Comparison of ENCODE assay signal across 8 mouse cellular contexts in genomic region chr7:141433517-141434400, GRCm38 (mm10). TPM values are rescaled to one million over a fixed set of nuclear protein-coding genes. Genes with fewer than 3 reads are reported as not detected.
DNase-seq lines count a peak whose midpoint lies in the region; ATAC-seq and TF ChIP-seq lines count a peak whose summit lies in the region.

No protein-coding gene starts in this region.

- peak overlapping the region; percentile 72 for H3K9ac ChIP-seq in limb, embryonic 13.5 days
- peak overlapping the region; percentile 74 for H3K9ac ChIP-seq in stomach, embryonic 16.5 days (ENCODE audit: low read length)

- peak; percentile 83 for DNase-seq in cerebellum, adult 11-12 months
- no peak for DNase-seq in thymus, adult 2 months
- DNase-seq in thymus, adult 18-20 months: no peak
- no peak for DNase-seq in adipocyte (ENCODE audit: low spot score)
- DNase-seq in left cerebral cortex, adult 9 months (ENCODE audit: low spot score in 2 of 2): no peak

- no peak for ATAC-seq in cerebellum, adult (ENCODE audit: insufficient number of reproducible peaks, low FRiP score, low TSS enrichment)
- ATAC-seq in limb, embryonic 13.5 days (ENCODE audit: low FRiP score, low read depth): no peak
- ATAC-seq in stomach, embryonic 16.5 days (ENCODE audit: insufficient read depth, low FRiP score): no peak

- H3K4me3 ChIP-seq in thymus, adult 2 months (ENCODE audit: control insufficient read depth, insufficient read depth, low read length): peak overlapping the region; percentile 44; the same call in 1 of the 2 replicates
- H3K4me3 ChIP-seq in limb, embryonic 13.5 days: peak overlapping the region; percentile 55
- H3K4me3 ChIP-seq in stomach, embryonic 16.5 days (replicated peaks; ENCODE audit: low read length): peak overlapping the region; percentile 54

- no peak for TF ChIP-seq POLR2A in thymus, adult 2 months (IDR thresholded peaks at IDR 0.05; ENCODE audit: control insufficient read depth, extremely low read depth, insufficient read depth, low read length, poor library complexity)

- no peaks in the 10 kb centered on the region for H3K9me3 ChIP-seq in limb, embryonic 13.5 days
- H3K9me3 ChIP-seq in stomach, embryonic 16.5 days (replicated peaks; ENCODE audit: control insufficient read depth, low read length): no peaks in the 10 kb centered on the region

- H3K27me3 ChIP-seq in thymus, adult 2 months (ENCODE audit: control insufficient read depth, insufficient read depth, low read length): no peaks in the 10 kb centered on the region
- no peaks in the 10 kb centered on the region for H3K27me3 ChIP-seq in limb, embryonic 13.5 days
- H3K27me3 ChIP-seq in stomach, embryonic 16.5 days (ENCODE audit: control insufficient read depth, insufficient read depth, low read length): no peaks in the 10 kb centered on the region

- 93% methylated on average over 15 of the region's 15 CpGs for WGBS in thymus, adult 2 months
- WGBS in limb, embryonic 13.5 days: 72% methylated on average over 15 of the region's 15 CpGs
- 68% methylated on average over 15 of the region's 15 CpGs for whole genome bisulfite sequencing in stomach, embryonic 16.5 days

- peak overlapping the region; percentile 90 for H3K4me2 ChIP-seq in limb, embryonic 13.5 days (replicated peaks)
- peak overlapping the region; percentile 67 for H3K4me2 ChIP-seq in stomach, embryonic 16.5 days (ENCODE audit: low read depth, low read length)

- TF ChIP-seq CTCF in thymus, adult 2 months (IDR thresholded peaks at IDR 0.05; ENCODE audit: borderline replicate concordance, control insufficient read depth, extremely low read depth, insufficient read depth, low read length, poor library complexity): no peak

- H3K36me3 ChIP-seq in thymus, adult 2 months (ENCODE audit: control insufficient read depth, insufficient read depth, low read length): no peaks in the 10 kb centered on the region
- H3K36me3 ChIP-seq in limb, embryonic 13.5 days: peaks cover 49% of the 10 kb centered on the region
- no peaks in the 10 kb centered on the region for H3K36me3 ChIP-seq in stomach, embryonic 16.5 days (ENCODE audit: control insufficient read depth, insufficient read depth, low read length)

- H3K4me1 ChIP-seq in thymus, adult 2 months (replicated peaks; ENCODE audit: control insufficient read depth, insufficient read depth, low read length): peaks cover 32% of the 10 kb centered on the region
- peaks cover 55% of the 10 kb centered on the region for H3K4me1 ChIP-seq in limb, embryonic 13.5 days
- peaks cover 33% of the 10 kb centered on the region for H3K4me1 ChIP-seq in stomach, embryonic 16.5 days (ENCODE audit: control insufficient read depth, insufficient read depth, low read length)

- no peak overlapping the region for H3K27ac ChIP-seq in thymus, adult 2 months (ENCODE audit: control insufficient read depth, insufficient read depth, low read length)
- H3K27ac ChIP-seq in limb, embryonic 13.5 days: no peak overlapping the region
- no peak overlapping the region for H3K27ac ChIP-seq in stomach, embryonic 16.5 days (ENCODE audit: low read length)

RNA-seq across cellular contexts. Expression of gene Slc25a22, which starts 3.9 kb away (rescaled TPM):
- polyA plus RNA-seq in thymus, adult 2 months (2012; rRNA removed): 114 and 128 TPM in 2 replicates
- 38.8 and 39.3 TPM in 2 replicates for polyA plus RNA-seq in limb, embryonic 13.5 days (2015; fragmentation: Nextera tagmentation; extraction: Ambion mirVana)
- polyA plus RNA-seq in stomach, embryonic 16.5 days (2015; fragmentation: Nextera tagmentation; extraction: Ambion mirVana): 29.4 and 32.3 TPM in 2 replicates

RNA-seq across cellular contexts. Expression of gene Cend1, which starts 4.5 kb away (rescaled TPM):
- polyA plus RNA-seq in thymus, adult 2 months (2012; rRNA removed): 0.43 and 0.63 TPM in 2 replicates
- 5.1 and 5.2 TPM in 2 replicates for polyA plus RNA-seq in limb, embryonic 13.5 days (2015; fragmentation: Nextera tagmentation; extraction: Ambion mirVana)
- 2.6 and 3.8 TPM in 2 replicates for polyA plus RNA-seq in stomach, embryonic 16.5 days (2015; fragmentation: Nextera tagmentation; extraction: Ambion mirVana)

RNA-seq across cellular contexts. Expression of gene Pidd1, which starts 10.1 kb away (rescaled TPM):
- 109 and 133 TPM in 2 replicates for polyA plus RNA-seq in thymus, adult 2 months (2012; rRNA removed)
- 11.7 and 12.0 TPM in 2 replicates for polyA plus RNA-seq in limb, embryonic 13.5 days (2015; fragmentation: Nextera tagmentation; extraction: Ambion mirVana)
- 7.6 and 8.2 TPM in 2 replicates for polyA plus RNA-seq in stomach, embryonic 16.5 days (2015; fragmentation: Nextera tagmentation; extraction: Ambion mirVana)

RNA-seq across cellular contexts. Expression of gene Rplp2, which starts 13.4 kb away (rescaled TPM):
- polyA plus RNA-seq in thymus, adult 2 months (2012; rRNA removed): 674 and 750 TPM in 2 replicates
- 1,214 and 1,220 TPM in 2 replicates for polyA plus RNA-seq in limb, embryonic 13.5 days (2015; fragmentation: Nextera tagmentation; extraction: Ambion mirVana)
- polyA plus RNA-seq in stomach, embryonic 16.5 days (2015; fragmentation: Nextera tagmentation; extraction: Ambion mirVana): 1,060 and 1,250 TPM in 2 replicates

RNA-seq across cellular contexts. Expression of gene Gatd1, which starts 19.8 kb away (rescaled TPM):
- polyA plus RNA-seq in thymus, adult 2 months (2012; rRNA removed): 98.1 and 104 TPM in 2 replicates
- 73.8 and 75.9 TPM in 2 replicates for polyA plus RNA-seq in limb, embryonic 13.5 days (2015; fragmentation: Nextera tagmentation; extraction: Ambion mirVana)
- 45.8 and 48.1 TPM in 2 replicates for polyA plus RNA-seq in stomach, embryonic 16.5 days (2015; fragmentation: Nextera tagmentation; extraction: Ambion mirVana)
